ENCODE assay signal across 18 mouse cellular contexts in genomic region chr12:82273503-82273902, GRCm38 (mm10).
"Had no signal": no experiment of that assay in that cellular context is flagged by ENCODE, and none has a peak within 500 bp of the region (broad histone marks: within the 10 kb centered on the region; RNA-seq: fewer than 3 reads in every experiment).

No protein-coding gene starts in this region.

- H3K4me1 ChIP-seq: intestine, embryonic 15.5 days; midbrain, embryonic 12.5 days had no signal

- H3K27ac ChIP-seq: intestine, embryonic 15.5 days; kidney, embryonic 15.5 days; left cerebral cortex, adult 2 months; liver, embryonic 14.5 days; lung, embryonic 15.5 days; macrophage; midbrain, embryonic 12.5 days had no signal

- H3K9me3 ChIP-seq: intestine, embryonic 15.5 days; kidney, embryonic 15.5 days; lung, embryonic 15.5 days; midbrain, embryonic 12.5 days had no signal

- ATAC-seq: intestine, embryonic 15.5 days; midbrain, embryonic 16.5 days had no signal

- H3K9ac ChIP-seq: intestine, embryonic 15.5 days; kidney, embryonic 15.5 days; liver, embryonic 14.5 days; lung, embryonic 15.5 days; midbrain, embryonic 12.5 days had no signal

- H3K4me2 ChIP-seq: intestine, embryonic 15.5 days; kidney, embryonic 15.5 days; liver, embryonic 11.5 days; lung, embryonic 15.5 days; midbrain, embryonic 12.5 days had no signal

- DNase-seq: kidney, adult 2 months; kidney, postnatal 14 days; kidney, postnatal 4 days; layer of hippocampus, postnatal 36 days; lung, adult 18-20 months; right cerebral cortex, adult 18-20 months; right cerebral cortex, postnatal 14 days; right cerebral cortex, postnatal 4 days; thymus, postnatal 25 days had no signal

- H3K27me3 ChIP-seq: intestine, embryonic 15.5 days; kidney, embryonic 15.5 days; lung, embryonic 15.5 days; midbrain, embryonic 12.5 days had no signal

- H3K4me3 ChIP-seq: intestine, embryonic 15.5 days; kidney, embryonic 15.5 days; left cerebral cortex, adult 2 months; lung, embryonic 15.5 days; midbrain, embryonic 12.5 days had no signal

- H3K36me3 ChIP-seq: intestine, embryonic 15.5 days; kidney, embryonic 15.5 days; lung, embryonic 15.5 days; midbrain, embryonic 12.5 days had no signal
